Mouse (Mus musculus): ENCODE measurements around the gene Mark3.

GRCm38 (mm10) chr12:111698346-111698913 is 124.1 kb downstream of the Mark3 start:
- TF ChIP-seq CTCF (IDR thresholded peaks at IDR 0.05; ENCODE audit: control insufficient read depth, insufficient read depth, low read length), result no peak
- TF ChIP-seq POLR2A (IDR thresholded peaks at IDR 0.05; ENCODE audit: borderline replicate concordance, control insufficient read depth, low read depth, low read length), result no peak
